Mouse (Mus musculus): ENCODE measurements around the gene Kri1. TPM values are rescaled to one million over a fixed set of nuclear protein-coding genes. Genes with fewer than 3 reads are reported as not detected.

The Kri1 gene
- total RNA-seq, 1 experiment, result 81.6 TPM

GRCm38 (mm10) chr9:21286753-21287152 is 1.0 kb downstream of the Kri1 start:
- Histone ChIP-seq H3K27ac (ENCODE audit: insufficient read depth, low read depth, low read length, poor library complexity, severe bottlenecking) (no peak overlapping the region), H3K9ac (ENCODE audit: insufficient read depth, low read depth, low read length, poor library complexity, severe bottlenecking) (peak overlapping the region; percentile 90; the same call in 1 of the 2 replicates)

GRCm38 (mm10) chr9:21283994-21284393 is 3.8 kb downstream of the Kri1 start:
- Histone ChIP-seq H3K9ac (ENCODE audit: insufficient read depth, low read depth, low read length, poor library complexity, severe bottlenecking) (no peak overlapping the region), H3K36me3 (ENCODE audit: control insufficient read depth, insufficient read depth, low read length, poor library complexity, severe bottlenecking) (peaks cover 43% of the 10 kb centered on the region), H3K4me3 (ENCODE audit: insufficient read depth in 1 of 2, low read depth in 1 of 2, low read length in 2 of 2, poor library complexity in 1 of 2, severe bottlenecking in 1 of 2) (no peak overlapping the region), H3K9me3 (ENCODE audit: control insufficient read depth, insufficient read depth, low read depth, low read length) (no peaks in the 10 kb centered on the region), H3K4me1 (ENCODE audit: control insufficient read depth in 2 of 2, insufficient read depth in 2 of 2, low read length in 2 of 2, poor library complexity in 1 of 2) (peaks cover 2 to 8% of the 10 kb centered on the region in 2 experiments; a peak in 2 of 4 replicates), H3K27ac (ENCODE audit: insufficient read depth, low read depth, low read length, poor library complexity, severe bottlenecking) (no peak overlapping the region)
- in situ Hi-C loops (cut with MboI; ENCODE audit: low sequenced_read_pairs in 2 of 2, unreplicated experiment in 2 of 2), result no loop called here
- DNase-seq (ENCODE audit: low read depth, low spot score), result no peak
- TF ChIP-seq ZNF384 (IDR thresholded peaks at IDR 0.05; ENCODE audit: low read depth, low read length) (no peak), CHD2 (IDR thresholded peaks at IDR 0.05; ENCODE audit: low read depth, low read length) (no peak), MAFK (IDR thresholded peaks at IDR 0.05; ENCODE audit: insufficient read depth, low read depth, low read length) (no peak), ZC3H11A (IDR thresholded peaks at IDR 0.05; ENCODE audit: borderline replicate concordance, low read depth, low read length) (no peak), HCFC1 (IDR thresholded peaks at IDR 0.05; ENCODE audit: borderline replicate concordance, insufficient read depth, low read length) (no peak)

More at GRCm38 (mm10) chr9:21286753-21287152, 1.0 kb downstream of the Kri1 start:
- TF ChIP-seq HCFC1 (IDR thresholded peaks at IDR 0.05; ENCODE audit: borderline replicate concordance, insufficient read depth, low read length) (no peak), ZNF384 (IDR thresholded peaks at IDR 0.05; ENCODE audit: low read depth, low read length) (no peak), ZC3H11A (IDR thresholded peaks at IDR 0.05; ENCODE audit: borderline replicate concordance, low read depth, low read length) (no peak), MAFK (IDR thresholded peaks at IDR 0.05; ENCODE audit: insufficient read depth, low read depth, low read length) (no peak), CHD2 (IDR thresholded peaks at IDR 0.05; ENCODE audit: low read depth, low read length) (no peak)
- Histone ChIP-seq H3K36me3 (ENCODE audit: control insufficient read depth, insufficient read depth, low read length, poor library complexity, severe bottlenecking) (peaks cover 20% of the 10 kb centered on the region), H3K4me3 (ENCODE audit: insufficient read depth in 1 of 2, low read depth in 1 of 2, low read length in 2 of 2, poor library complexity in 1 of 2, severe bottlenecking in 1 of 2) (peak overlapping the region; percentile 74 to 85), H3K9me3 (ENCODE audit: control insufficient read depth, insufficient read depth, low read depth, low read length) (no peaks in the 10 kb centered on the region), H3K4me1 (ENCODE audit: control insufficient read depth in 2 of 2, insufficient read depth in 2 of 2, low read length in 2 of 2, poor library complexity in 1 of 2) (peaks cover 2 to 7% of the 10 kb centered on the region in 2 experiments; a peak in 2 of 4 replicates)
- in situ Hi-C loops (cut with MboI; ENCODE audit: low sequenced_read_pairs in 2 of 2, unreplicated experiment in 2 of 2), result no loop called here
- no peak for DNase-seq (ENCODE audit: low read depth, low spot score)

- H3K9me3 ChIP-seq (ENCODE audit: control insufficient read depth, insufficient read depth, low read depth, low read length), result no peaks in the 10 kb centered on the region
- TF ChIP-seq MAFK (IDR thresholded peaks at IDR 0.05; ENCODE audit: insufficient read depth, low read depth, low read length) (no peak), ZNF384 (IDR thresholded peaks at IDR 0.05; ENCODE audit: low read depth, low read length) (no peak), CHD2 (IDR thresholded peaks at IDR 0.05; ENCODE audit: low read depth, low read length) (no peak), ZC3H11A (IDR thresholded peaks at IDR 0.05; ENCODE audit: borderline replicate concordance, low read depth, low read length) (no peak), HCFC1 (IDR thresholded peaks at IDR 0.05; ENCODE audit: borderline replicate concordance, insufficient read depth, low read length) (no peak)
- DNase-seq (ENCODE audit: low read depth, low spot score), result no peak
- no peak overlapping the region for H3K27ac ChIP-seq (ENCODE audit: insufficient read depth, low read depth, low read length, poor library complexity, severe bottlenecking)
- in situ Hi-C loops (cut with MboI; ENCODE audit: low sequenced_read_pairs in 2 of 2, unreplicated experiment in 2 of 2), result no loop called here
- H3K36me3 ChIP-seq (ENCODE audit: control insufficient read depth, insufficient read depth, low read length, poor library complexity, severe bottlenecking), result peaks cover 47% of the 10 kb centered on the region
- H3K4me3 ChIP-seq (ENCODE audit: insufficient read depth in 1 of 2, low read depth in 1 of 2, low read length in 2 of 2, poor library complexity in 1 of 2, severe bottlenecking in 1 of 2), result no peak overlapping the region
- peaks cover 2 to 8% of the 10 kb centered on the region in 2 experiments; a peak in 2 of 4 replicates for H3K4me1 ChIP-seq (ENCODE audit: control insufficient read depth in 2 of 2, insufficient read depth in 2 of 2, low read length in 2 of 2, poor library complexity in 1 of 2)
- H3K9ac ChIP-seq (ENCODE audit: insufficient read depth, low read depth, low read length, poor library complexity, severe bottlenecking), result no peak overlapping the region
Observed at GRCm38 (mm10) chr9:21283591-21283990, 4.2 kb downstream of the Kri1 start.

GRCm38 (mm10) chr9:21277776-21278175 is 10.0 kb downstream of the Kri1 start:
- in situ Hi-C loops (cut with MboI; ENCODE audit: low sequenced_read_pairs in 2 of 2, unreplicated experiment in 2 of 2), result no loop called here
- H3K4me1 ChIP-seq (ENCODE audit: control insufficient read depth in 2 of 2, insufficient read depth in 2 of 2, low read length in 2 of 2, poor library complexity in 1 of 2), result peaks cover 0 to 4% of the 10 kb centered on the region in 2 experiments; a peak in 1 of 4 replicates
- no peak overlapping the region for H3K4me3 ChIP-seq (ENCODE audit: insufficient read depth in 1 of 2, low read depth in 1 of 2, low read length in 2 of 2, poor library complexity in 1 of 2, severe bottlenecking in 1 of 2)
- H3K27ac ChIP-seq (ENCODE audit: insufficient read depth, low read depth, low read length, poor library complexity, severe bottlenecking), result no peak overlapping the region
- no peaks in the 10 kb centered on the region for H3K9me3 ChIP-seq (ENCODE audit: control insufficient read depth, insufficient read depth, low read depth, low read length)
- no peak overlapping the region for H3K9ac ChIP-seq (ENCODE audit: insufficient read depth, low read depth, low read length, poor library complexity, severe bottlenecking)
- no peak for DNase-seq (ENCODE audit: low read depth, low spot score)
- peaks cover 89% of the 10 kb centered on the region for H3K36me3 ChIP-seq (ENCODE audit: control insufficient read depth, insufficient read depth, low read length, poor library complexity, severe bottlenecking)
- TF ChIP-seq CHD2 (IDR thresholded peaks at IDR 0.05; ENCODE audit: low read depth, low read length) (no peak), MAFK (IDR thresholded peaks at IDR 0.05; ENCODE audit: insufficient read depth, low read depth, low read length) (no peak), ZNF384 (IDR thresholded peaks at IDR 0.05; ENCODE audit: low read depth, low read length) (no peak), HCFC1 (IDR thresholded peaks at IDR 0.05; ENCODE audit: borderline replicate concordance, insufficient read depth, low read length) (no peak), ZC3H11A (IDR thresholded peaks at IDR 0.05; ENCODE audit: borderline replicate concordance, low read depth, low read length) (no peak)
